Mouse (Mus musculus) MEL (cell line): ENCODE measurements at regions not wholly inside any gene's neighbourhood (a gene's known extent, or its start where the extent isn't known, plus 50 kb on each side); places are given as distances from the start of the nearest gene placed in this dataset.

Source experiments
- DNase-seq: peaks from one replicate; pipeline ENCODE4 v3.0.0; 2011; ENCODE audit warnings: low read depth, low spot score
- H3K27ac ChIP-seq: 2 replicates; pipeline ENCODE4 v1.5.1; 2012; ENCODE audit warnings: low read depth, mild to moderate bottlenecking, control low read depth, low read length, moderate library complexity; ENCODE audit not compliant: control insufficient read depth
- H3K27me3 ChIP-seq, 2 experiments: fragments of 150-350 bp in 1 of 2; sonication (generic) in 1 of 2; 2 replicates each; pipeline ENCODE4 v1.6.1; 2012; ENCODE audit warnings: low read length in 2 of 2, mild to moderate bottlenecking in 2 of 2, improper control_type of control experiment in 1 of 2, moderate library complexity in 1 of 2; ENCODE audit not compliant: insufficient read depth in 2 of 2, control insufficient read depth in 1 of 2
- H3K36me3 ChIP-seq, 2 experiments: 2 replicates each; pipeline ENCODE4 v1.6.1; 2012 to 2014; ENCODE audit warnings: low read length in 2 of 2, improper control_type of control experiment in 1 of 2, inconsistent platforms in 1 of 2, mild to moderate bottlenecking in 1 of 2; ENCODE audit not compliant: insufficient read depth in 2 of 2, control insufficient read depth in 1 of 2
- H3K4me1 ChIP-seq, 2 experiments: fragments of 150-350 bp in 1 of 2; sonication (generic) in 1 of 2; 2 replicates each; pipeline ENCODE4 v1.6.1; 2012; ENCODE audit warnings: low read length in 2 of 2, improper control_type of control experiment in 1 of 2, mild to moderate bottlenecking in 1 of 2; ENCODE audit not compliant: insufficient read depth in 2 of 2, control insufficient read depth in 1 of 2
- H3K4me3 ChIP-seq, 2 experiments: fragments of 150-350 bp in 1 of 2; sonication (generic) in 1 of 2; 2 replicates each; pipeline ENCODE4 v1.5.1; 2012; ENCODE audit warnings: low read depth in 2 of 2, low read length in 2 of 2, mild to moderate bottlenecking in 2 of 2, moderate library complexity in 2 of 2, control low read depth in 1 of 2, improper control_type of control experiment in 1 of 2; ENCODE audit not compliant: control insufficient read depth in 1 of 2, insufficient read depth in 1 of 2
- H3K79me2 ChIP-seq: 2 replicates; pipeline ENCODE4 v1.6.1; 2012; ENCODE audit warnings: mild to moderate bottlenecking, low read length, moderate library complexity; ENCODE audit not compliant: control insufficient read depth, poor library complexity, insufficient read depth
- H3K9ac ChIP-seq: 2 replicates; pipeline ENCODE4 v1.6.1; 2012; ENCODE audit warnings: low read depth, mild to moderate bottlenecking, control low read depth, low read length, moderate library complexity; ENCODE audit not compliant: control insufficient read depth, poor library complexity, severe bottlenecking
- H3K9me3 ChIP-seq: fragments of 150-350 bp; sonication (generic); replicated peaks from 2 replicates; pipeline ENCODE4 v1.6.1; 2012; ENCODE audit warnings: mild to moderate bottlenecking, low read length, improper control_type of control experiment, moderate library complexity; ENCODE audit not compliant: insufficient read depth
- CHD1 ChIP-seq: IDR thresholded peaks from 2 replicates; pipeline ENCODE4 v1.6.1; 2012; ENCODE audit warnings: low read depth, mild to moderate bottlenecking, inconsistent platforms, low read length, improper control_type of control experiment
- ELF1 ChIP-seq: IDR thresholded peaks from 2 replicates; pipeline ENCODE4 v1.6.1; 2014; ENCODE audit warnings: low read depth, mild to moderate bottlenecking, inconsistent platforms, low read length, improper control_type of control experiment, moderate library complexity
- ETS1 ChIP-seq: IDR thresholded peaks from 2 replicates; pipeline ENCODE4 v1.6.1; 2012; ENCODE audit warnings: low read depth, mild to moderate bottlenecking, inconsistent platforms, low read length, improper control_type of control experiment, moderate library complexity
- GABPA ChIP-seq: IDR thresholded peaks from 2 replicates; pipeline ENCODE4 v1.6.1; 2012; ENCODE audit warnings: low read depth, mild to moderate bottlenecking, inconsistent platforms, low read length, improper control_type of control experiment, moderate library complexity
- HCFC1 ChIP-seq: IDR thresholded peaks from 2 replicates; pipeline ENCODE4 v1.6.1; 2012; ENCODE audit warnings: low read depth, mild to moderate bottlenecking, inconsistent platforms, low read length, improper control_type of control experiment, moderate library complexity
- JUND ChIP-seq: IDR thresholded peaks from 2 replicates; pipeline ENCODE4 v1.6.1; 2011; ENCODE audit warnings: low read depth, mild to moderate bottlenecking, improper control_type of control experiment, low read length
- MAX ChIP-seq: IDR thresholded peaks from 2 replicates; pipeline ENCODE4 v1.6.1; 2011; ENCODE audit warnings: low read length, improper control_type of control experiment
- MXI1 ChIP-seq: IDR thresholded peaks from 2 replicates; pipeline ENCODE4 v1.6.1; 2011; ENCODE audit warnings: mild to moderate bottlenecking, low read depth, low read length, improper control_type of control experiment
- MYC ChIP-seq: IDR thresholded peaks from 2 replicates; pipeline ENCODE4 v1.6.1; 2011; ENCODE audit warnings: low read depth, mild to moderate bottlenecking, low read length, improper control_type of control experiment, moderate library complexity
- NELFE ChIP-seq: IDR thresholded peaks from 2 replicates; pipeline ENCODE4 v1.6.1; 2011; ENCODE audit warnings: low read depth, low read length, improper control_type of control experiment
- POLR2AphosphoS5 ChIP-seq: IDR thresholded peaks from 2 replicates; pipeline ENCODE4 v1.6.1; 2012; ENCODE audit warnings: low read depth, borderline replicate concordance, mild to moderate bottlenecking, inconsistent platforms, low read length, moderate library complexity, mixed read lengths
- RCOR1 ChIP-seq: IDR thresholded peaks from 2 replicates; pipeline ENCODE4 v1.6.1; 2012; ENCODE audit warnings: low read depth, mild to moderate bottlenecking, inconsistent platforms, low read length, improper control_type of control experiment
- TCF12 ChIP-seq: IDR thresholded peaks from 2 replicates; pipeline ENCODE4 v1.6.1; 2014; ENCODE audit warnings: low read depth, mild to moderate bottlenecking, inconsistent platforms, low read length, improper control_type of control experiment, moderate library complexity
- USF2 ChIP-seq, 2 experiments: IDR thresholded peaks; 2 replicates each; pipeline ENCODE4 v1.6.1; 2011 to 2012; ENCODE audit warnings: improper control_type of control experiment in 2 of 2, low read length in 2 of 2, borderline replicate concordance in 1 of 2, inconsistent platforms in 1 of 2, low read depth in 1 of 2, mild to moderate bottlenecking in 1 of 2; ENCODE audit not compliant: insufficient read depth in 1 of 2
- ZKSCAN1 ChIP-seq: IDR thresholded peaks from 2 replicates; pipeline ENCODE4 v1.6.1; 2012; ENCODE audit warnings: low read depth, mild to moderate bottlenecking, inconsistent platforms, low read length, improper control_type of control experiment, moderate library complexity

GRCm38 (mm10) chr1:46966917-46967266, 74.2 kb upstream of the Slc39a10 start:
- H3K27ac ChIP-seq, result no peak overlapping the region
- no peak overlapping the region for H3K4me3 ChIP-seq
- H3K9me3 ChIP-seq, result no peaks in the 10 kb centered on the region
- H3K79me2 ChIP-seq, result no peaks in the 10 kb centered on the region
- no peaks in the 10 kb centered on the region for H3K36me3 ChIP-seq
- no peak for DNase-seq
- no peaks in the 10 kb centered on the region for H3K4me1 ChIP-seq
- no peak for TF ChIP-seq JUND
- TF ChIP-seq TCF12, result no peak
- no peak for TF ChIP-seq ELF1
- no peak for TF ChIP-seq RCOR1
- H3K27me3 ChIP-seq, result no peaks in the 10 kb centered on the region
- no peak overlapping the region for H3K9ac ChIP-seq

- H3K4me1 ChIP-seq, result no peaks in the 10 kb centered on the region
- no peaks in the 10 kb centered on the region for H3K79me2 ChIP-seq
- no peak overlapping the region for H3K27ac ChIP-seq
- H3K9me3 ChIP-seq, result no peaks in the 10 kb centered on the region
- no peak for TF ChIP-seq MYC
- no peak for TF ChIP-seq MXI1
- TF ChIP-seq ZKSCAN1, result no peak
- TF ChIP-seq NELFE, result no peak
- no peak for TF ChIP-seq POLR2AphosphoS5
- TF ChIP-seq HCFC1, result no peak
- no peak for TF ChIP-seq TCF12
- TF ChIP-seq ETS1, result no peak
- TF ChIP-seq MAX, result no peak
- TF ChIP-seq, all 39 proteins: peak for 0
- Histone ChIP-seq H3K4me3 (no peak overlapping the region), H3K27me3 (no peaks in the 10 kb centered on the region), H3K36me3 (no peaks in the 10 kb centered on the region), H3K9ac (no peak overlapping the region)
- DNase-seq, result no peak
Observed at GRCm38 (mm10) chr1:46965996-46966916, 73.6 kb upstream of the Slc39a10 start.

DNA sequence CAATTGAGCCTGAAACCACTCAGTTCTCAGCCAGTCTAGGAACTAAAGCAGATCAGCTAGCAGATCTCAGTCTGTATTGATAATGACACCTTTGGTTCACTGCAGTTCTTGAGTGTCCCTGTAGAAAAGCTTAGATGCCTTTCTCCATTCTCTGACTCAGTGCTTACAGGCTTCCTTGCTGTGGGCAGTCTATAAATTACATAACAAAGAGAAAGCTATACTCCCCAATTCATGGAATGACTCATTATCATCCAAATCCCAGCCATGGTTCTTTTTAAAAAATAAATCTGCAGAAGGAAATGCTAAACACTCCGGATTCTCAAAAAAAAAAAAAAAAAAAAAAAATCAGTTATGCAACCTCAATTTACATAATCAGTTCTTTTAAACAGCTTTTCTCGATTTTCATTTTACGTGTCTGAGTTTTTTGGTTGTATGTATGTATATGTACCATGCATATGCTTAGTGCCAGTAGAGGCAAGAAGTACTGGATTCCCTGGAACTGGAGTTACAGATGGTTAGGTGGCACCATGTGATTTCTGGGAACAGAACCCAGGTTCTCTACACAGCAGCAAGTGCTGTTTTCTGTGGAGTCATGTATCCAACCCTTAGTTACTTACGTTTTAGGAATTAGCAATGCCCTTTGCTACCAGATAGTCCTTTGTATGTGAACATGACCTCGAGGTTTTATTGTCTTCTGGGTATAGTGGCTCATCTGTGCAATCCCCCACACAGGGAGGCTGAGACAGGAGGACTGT, 71.5 kb upstream of the Slc39a10 start:
- no peaks in the 10 kb centered on the region for H3K27me3 ChIP-seq
- TF ChIP-seq CHD1 (no peak), GABPA (no peak), ZKSCAN1 (no peak), USF2 (IDR thresholded peaks at IDR 0.05; ENCODE audit: borderline replicate concordance in 1 of 2, insufficient read depth in 1 of 2, low read depth in 1 of 2, low read length in 2 of 2) (no peak)
- TF ChIP-seq, all 39 proteins: peak for 0
- Histone ChIP-seq H3K27ac (no peak overlapping the region), H3K9ac (no peak overlapping the region), H3K9me3 (no peaks in the 10 kb centered on the region), H3K79me2 (no peaks in the 10 kb centered on the region), H3K4me1 (no peaks in the 10 kb centered on the region), H3K36me3 (no peaks in the 10 kb centered on the region), H3K4me3 (no peak overlapping the region)
- DNase-seq, result no peak
